Mouse (Mus musculus) forebrain, embryonic 14.5 days (tissue): ENCODE measurements at regions not wholly inside any gene's neighbourhood (a gene's known extent, or its start where the extent isn't known, plus 50 kb on each side); places are given as distances from the start of the nearest gene placed in this dataset.

Source experiments
- ATAC-seq: fragments of 200-750 bp; cut with Nextera tagmentation; 2 replicates; pipeline ENCODE4 v1.8.0; 2017; ENCODE audit warnings: mild to moderate bottlenecking, moderate library complexity
- DNase-seq: peaks from one replicate; pipeline ENCODE4 v3.0.0-alpha.2; 2015; ENCODE audit warnings: low spot score
- H3K27ac ChIP-seq: fragments of 300-500 bp; sonication (generic); 2 replicates; pipeline ENCODE4 v1.5.1; 2014; ENCODE audit warnings: low read depth, mild to moderate bottlenecking, control low read depth, low read length, moderate library complexity
- H3K27me3 ChIP-seq: fragments of 300-500 bp; sonication (generic); replicated peaks from 2 replicates; pipeline ENCODE4 v1.6.1; 2014; ENCODE audit warnings: low read length, control low read depth, mixed read lengths; ENCODE audit not compliant: control insufficient read depth, insufficient read depth
- H3K36me3 ChIP-seq: fragments of 300-500 bp; sonication (generic); 2 replicates; pipeline ENCODE4 v1.6.1; 2014; ENCODE audit warnings: low read length, control low read depth; ENCODE audit not compliant: control insufficient read depth, insufficient read depth
- H3K4me1 ChIP-seq: fragments of 300-500 bp; sonication (generic); 2 replicates; pipeline ENCODE4 v1.6.1; 2014; ENCODE audit warnings: antibody characterized with exemption, low read length, control low read depth; ENCODE audit not compliant: control insufficient read depth, insufficient read depth
- H3K4me2 ChIP-seq: fragments of 300-500 bp; sonication (generic); 2 replicates; pipeline ENCODE4 v1.6.1; 2014; ENCODE audit warnings: mild to moderate bottlenecking, control low read depth, low read length
- H3K4me3 ChIP-seq: fragments of 300-500 bp; sonication (generic); 2 replicates; pipeline ENCODE4 v1.5.1; 2014; ENCODE audit warnings: low read depth, low read length, control low read depth
- H3K9ac ChIP-seq: fragments of 300-500 bp; sonication (generic); 2 replicates; pipeline ENCODE4 v1.6.1; 2014; ENCODE audit warnings: mild to moderate bottlenecking, low read length, control low read depth, moderate library complexity
- H3K9me3 ChIP-seq: fragments of 300-500 bp; sonication (generic); replicated peaks from 2 replicates; pipeline ENCODE4 v1.6.1; 2016; ENCODE audit warnings: low read length, control low read depth, mixed read lengths; ENCODE audit not compliant: control insufficient read depth
- WGBS: fragments of 180-500 bp; shearing (Covaris S2); extraction: QIAGEN DNeasy Blood & Tissue Kit; methylation state at CpG from one replicate; pipeline ENCODE4 v1.1.7; 2014; 5-methylcytosine and 5-hydroxymethylcytosine counted together

DNA sequence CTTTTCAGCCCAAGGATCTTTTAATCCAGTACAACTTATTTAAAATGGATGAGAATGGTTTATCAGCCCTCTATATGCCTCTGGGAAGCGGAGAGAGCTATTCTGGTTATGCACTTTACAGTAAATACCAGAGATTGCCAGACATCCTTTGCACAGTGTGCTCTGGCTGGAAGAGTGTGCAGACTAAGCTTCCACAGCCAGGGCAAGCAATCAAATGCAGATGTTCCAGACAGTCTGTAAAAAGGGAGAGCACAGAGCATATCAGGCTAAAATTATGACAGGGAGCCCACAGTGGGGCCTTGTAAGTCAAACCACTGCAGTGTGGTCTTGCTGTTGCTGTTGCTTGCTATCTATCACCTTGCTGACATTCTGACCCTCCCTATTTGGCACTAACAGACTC lies 288.6 kb downstream of the Ostf1 start:
- Histone ChIP-seq H3K4me1 (no peaks in the 10 kb centered on the region), H3K9me3 (no peaks in the 10 kb centered on the region), H3K27me3 (no peaks in the 10 kb centered on the region), H3K36me3 (no peaks in the 10 kb centered on the region), H3K27ac (no peak overlapping the region), H3K4me3 (no peak overlapping the region), H3K4me2 (no peak overlapping the region), H3K9ac (no peak overlapping the region)
- 82% methylated on average over 1 of the region's 1 CpGs for WGBS
- ATAC-seq, result no peak
- no peak for DNase-seq

DNA sequence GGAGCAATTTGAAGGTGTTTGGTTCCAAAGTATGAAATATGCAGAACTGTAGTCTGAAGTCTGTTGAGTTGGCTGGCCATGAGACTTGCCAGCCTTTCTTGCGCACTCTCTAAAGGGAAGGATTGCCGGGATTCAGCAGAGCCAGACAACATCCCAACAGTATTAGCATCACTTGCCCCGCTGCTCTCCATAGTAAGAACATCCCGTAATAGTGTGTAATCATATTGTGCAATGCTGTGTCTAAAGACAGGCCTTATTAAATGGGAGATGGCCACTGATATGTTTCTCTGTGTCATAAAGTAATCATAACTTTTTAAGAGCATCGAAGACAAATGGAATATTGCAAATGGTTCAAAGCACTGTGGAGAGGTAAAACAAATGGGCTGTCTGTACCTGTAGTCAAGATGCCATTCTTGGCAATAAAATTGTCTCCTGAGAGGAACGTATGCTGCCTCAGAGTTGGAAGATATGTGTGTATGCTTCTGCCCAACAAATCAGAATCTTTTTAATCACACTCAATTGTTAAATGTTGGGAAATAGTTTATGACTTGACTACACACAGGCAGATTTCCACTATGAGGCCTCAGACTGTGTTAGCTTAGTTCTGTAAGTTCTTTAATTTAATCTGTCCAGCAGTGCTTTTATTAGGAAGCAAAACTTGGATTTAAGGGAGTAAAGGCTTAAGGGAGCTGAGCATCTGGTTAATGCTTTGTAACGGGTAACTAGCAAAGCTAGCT lies 293.6 kb downstream of the Ostf1 start:
- H3K27me3 ChIP-seq, result no peaks in the 10 kb centered on the region

DNA sequence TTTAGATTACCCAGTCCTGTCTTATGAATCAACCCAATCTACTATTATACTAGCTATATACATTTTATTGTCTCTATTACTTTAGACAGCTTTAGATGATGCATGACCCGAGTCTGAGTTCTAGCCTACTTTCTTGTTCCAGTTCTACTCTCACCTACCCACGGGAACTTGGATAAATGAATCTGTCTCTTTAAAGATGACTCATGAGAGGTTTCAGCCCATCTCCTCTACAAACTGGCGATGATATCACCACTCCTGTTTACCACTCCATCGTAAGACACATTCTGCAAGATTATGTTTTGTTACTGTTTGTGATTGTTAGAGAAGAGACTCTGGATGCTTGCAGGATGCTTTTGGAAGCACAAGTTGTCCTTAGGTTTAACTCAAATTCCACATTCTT lies 295.0 kb downstream of the Ostf1 start:
- ATAC-seq (no peak), DNase-seq (no peak)
- Histone ChIP-seq H3K4me3 (no peak overlapping the region), H3K27me3 (no peaks in the 10 kb centered on the region), H3K36me3 (no peaks in the 10 kb centered on the region), H3K9ac (no peak overlapping the region), H3K9me3 (no peaks in the 10 kb centered on the region), H3K27ac (no peak overlapping the region), H3K4me2 (no peak overlapping the region), H3K4me1 (no peaks in the 10 kb centered on the region)
- 91% methylated on average over 4 of the region's 4 CpGs for WGBS

More for the DNA sequence above, 293.6 kb downstream of the Ostf1 start:
- 89% methylated on average over 7 of the region's 7 CpGs for WGBS
- no peak overlapping the region for H3K4me2 ChIP-seq
- no peak overlapping the region for H3K9ac ChIP-seq
- no peaks in the 10 kb centered on the region for H3K4me1 ChIP-seq
- no peaks in the 10 kb centered on the region for H3K9me3 ChIP-seq
- ATAC-seq (no peak), DNase-seq (no peak)
- H3K4me3 ChIP-seq, result no peak overlapping the region
- no peak overlapping the region for H3K27ac ChIP-seq
- no peaks in the 10 kb centered on the region for H3K36me3 ChIP-seq

- no peak overlapping the region for H3K4me2 ChIP-seq
- H3K4me3 ChIP-seq, result no peak overlapping the region
- no peak overlapping the region for H3K9ac ChIP-seq
- no peaks in the 10 kb centered on the region for H3K4me1 ChIP-seq
- 18% methylated on average over 7 of the region's 7 CpGs for WGBS
- H3K9me3 ChIP-seq, result no peaks in the 10 kb centered on the region
- DNase-seq (peak; percentile 22), ATAC-seq (no peak)
- H3K27ac ChIP-seq, result no peak overlapping the region
- no peaks in the 10 kb centered on the region for H3K36me3 ChIP-seq
- H3K27me3 ChIP-seq, result no peaks in the 10 kb centered on the region
These were observed 297.0 kb downstream of the Ostf1 start for GRCm38 (mm10) chr19:18334639-18335038.

- Histone ChIP-seq H3K4me3 (no peak overlapping the region), H3K4me1 (no peaks in the 10 kb centered on the region), H3K27ac (no peak overlapping the region)
These were observed 299.8 kb downstream of the Ostf1 start for GRCm38 (mm10) chr19:18331811-18332210.

GRCm38 (mm10) chr19:18329421-18329820 lies 302.2 kb downstream of the Ostf1 start:
- Histone ChIP-seq H3K4me1 (no peaks in the 10 kb centered on the region), H3K27ac (no peak overlapping the region)
- ATAC-seq, result no peak

More at GRCm38 (mm10) chr19:18331811-18332210, 299.8 kb downstream of the Ostf1 start:
- no peaks in the 10 kb centered on the region for H3K9me3 ChIP-seq
- WGBS, result 76% methylated on average over 7 of the region's 7 CpGs
- no peak overlapping the region for H3K4me2 ChIP-seq
- no peaks in the 10 kb centered on the region for H3K36me3 ChIP-seq
- ATAC-seq (no peak), DNase-seq (no peak)
- no peak overlapping the region for H3K9ac ChIP-seq
- H3K27me3 ChIP-seq, result no peaks in the 10 kb centered on the region

GRCm38 (mm10) chr19:18318391-18318944 lies 313.2 kb downstream of the Ostf1 start:
- ATAC-seq (no peak), DNase-seq (no peak)
- H3K36me3 ChIP-seq, result no peaks in the 10 kb centered on the region
- no peaks in the 10 kb centered on the region for H3K4me1 ChIP-seq
- H3K27ac ChIP-seq, result no peak overlapping the region
- no peaks in the 10 kb centered on the region for H3K9me3 ChIP-seq
- H3K27me3 ChIP-seq, result no peaks in the 10 kb centered on the region
- no peak overlapping the region for H3K9ac ChIP-seq
- WGBS, result 39% methylated on average over 1 of the region's 1 CpGs
- no peak overlapping the region for H3K4me2 ChIP-seq
- H3K4me3 ChIP-seq, result no peak overlapping the region

More at GRCm38 (mm10) chr19:18329421-18329820, 302.2 kb downstream of the Ostf1 start:
- Histone ChIP-seq H3K9me3 (no peaks in the 10 kb centered on the region), H3K36me3 (no peaks in the 10 kb centered on the region), H3K4me3 (no peak overlapping the region), H3K4me2 (no peak overlapping the region), H3K9ac (no peak overlapping the region), H3K27me3 (no peaks in the 10 kb centered on the region)
- no peak for DNase-seq
- WGBS, result 79% methylated on average over 2 of the region's 2 CpGs

DNA sequence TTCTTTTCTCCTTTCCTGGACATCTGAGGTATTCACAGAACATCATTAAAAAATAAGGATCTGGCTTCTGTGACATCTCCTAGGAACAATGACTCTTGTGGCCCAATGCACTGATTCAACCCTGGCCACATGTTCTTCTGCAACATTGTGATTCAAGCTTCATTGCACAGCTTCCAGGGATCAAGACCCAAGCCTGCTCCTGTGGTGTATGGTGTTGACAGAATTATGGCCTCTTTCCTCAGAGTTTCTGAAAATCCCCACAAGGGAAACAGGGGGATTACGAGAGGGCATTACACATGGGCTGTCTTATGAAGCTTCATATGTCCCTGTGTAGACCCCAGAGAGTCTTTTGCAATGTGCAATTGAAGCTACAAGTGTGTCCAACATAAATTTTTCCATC lies 358.2 kb downstream of the Ostf1 start:
- DNase-seq, result no peak
- Histone ChIP-seq H3K4me3 (no peak overlapping the region), H3K9me3 (no peaks in the 10 kb centered on the region), H3K9ac (no peak overlapping the region), H3K27ac (no peak overlapping the region), H3K27me3 (no peaks in the 10 kb centered on the region), H3K4me1 (no peaks in the 10 kb centered on the region), H3K36me3 (no peaks in the 10 kb centered on the region), H3K4me2 (no peak overlapping the region)
- 90% methylated on average over 1 of the region's 1 CpGs for WGBS
- no peak for ATAC-seq

DNA sequence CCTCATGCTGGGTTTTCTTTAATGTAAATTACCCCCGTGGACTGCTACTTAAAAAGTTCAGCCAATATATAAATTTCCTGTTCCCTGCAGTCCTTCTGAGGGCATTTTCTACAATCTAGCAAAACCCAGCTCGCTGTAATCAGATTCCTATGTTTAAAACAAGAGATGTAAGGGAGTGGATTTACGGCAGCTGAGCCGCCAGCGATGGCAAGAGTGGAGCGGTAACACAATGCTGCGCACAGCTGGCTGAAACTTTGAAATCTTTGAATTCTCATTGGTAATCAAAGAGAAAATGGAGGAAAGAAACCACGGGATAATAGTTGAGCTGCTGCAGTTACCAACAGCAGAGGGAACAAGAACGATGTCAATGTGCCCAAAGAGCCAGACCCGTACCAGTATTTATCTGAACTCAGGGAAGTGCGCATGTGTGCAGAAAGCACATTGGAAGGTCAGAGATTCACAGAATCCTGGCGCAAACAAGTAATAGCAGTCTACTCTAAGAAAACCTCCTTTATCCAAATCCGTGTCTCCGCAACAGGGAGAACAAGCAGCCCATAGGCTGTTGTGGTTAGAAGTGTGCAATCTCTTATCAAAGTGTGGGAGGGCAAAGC lies 376.4 kb downstream of the Ostf1 start:
- DNase-seq (peak; percentile 7), ATAC-seq (no peak)
- Histone ChIP-seq H3K27ac (no peak overlapping the region), H3K4me1 (no peaks in the 10 kb centered on the region), H3K9me3 (no peaks in the 10 kb centered on the region), H3K4me3 (no peak overlapping the region), H3K36me3 (no peaks in the 10 kb centered on the region), H3K9ac (no peak overlapping the region), H3K27me3 (no peaks in the 10 kb centered on the region), H3K4me2 (peak overlapping the region; percentile 29)
- WGBS, result 64% methylated on average over 14 of the region's 14 CpGs
